Mouse (Mus musculus) gonadal fat pad, adult 2 months (tissue): ENCODE data around the gene 6430550D23Rik. TPM values are rescaled to one million over a fixed set of nuclear protein-coding genes. Genes with fewer than 3 reads are reported as not detected.
"Not testable (repeated sequence)": the region's sequence is repeated elsewhere in the genome, so short reads cannot be mapped to it uniquely, and the experiment has no call there.

ENCODE experiments used
- DNase-seq: peaks from one replicate; pipeline ENCODE4 v3.0.0-alpha.2; 2012; ENCODE audit warnings: low read depth
- polyA plus RNA-seq: library from polyadenylated mRNA; depleted of rRNA; stranded (reverse); fragments of >200 nt; gene quantifications from 2 replicates; pipeline ENCODE4 v1.2.3, GENCODE M21; 2012; rRNA removed

6430550D23Rik gene
- polyA plus RNA-seq, 1 experiment = 4.0 TPM

DNA sequence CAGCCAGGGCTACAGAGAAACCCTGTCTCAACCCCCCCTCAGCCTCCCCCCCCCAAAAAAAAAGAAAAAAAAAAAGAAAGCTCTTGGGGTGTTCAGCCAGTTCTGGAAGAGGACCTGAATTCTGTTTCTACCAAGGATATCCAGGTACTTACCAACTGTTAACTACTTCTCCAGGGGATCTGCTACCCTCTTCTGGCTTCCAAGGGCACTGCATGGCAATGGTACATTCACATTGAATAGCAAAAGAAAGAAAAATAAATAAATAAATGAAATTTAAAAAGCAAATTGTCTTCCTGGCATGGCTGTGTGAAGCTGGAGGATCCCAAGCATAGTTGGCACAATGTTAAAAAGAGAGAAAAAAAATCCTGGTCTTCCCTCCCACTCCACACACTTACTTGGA is 55.8 kb downstream of the 6430550D23Rik start:
- DNase-seq = no peak

DNA sequence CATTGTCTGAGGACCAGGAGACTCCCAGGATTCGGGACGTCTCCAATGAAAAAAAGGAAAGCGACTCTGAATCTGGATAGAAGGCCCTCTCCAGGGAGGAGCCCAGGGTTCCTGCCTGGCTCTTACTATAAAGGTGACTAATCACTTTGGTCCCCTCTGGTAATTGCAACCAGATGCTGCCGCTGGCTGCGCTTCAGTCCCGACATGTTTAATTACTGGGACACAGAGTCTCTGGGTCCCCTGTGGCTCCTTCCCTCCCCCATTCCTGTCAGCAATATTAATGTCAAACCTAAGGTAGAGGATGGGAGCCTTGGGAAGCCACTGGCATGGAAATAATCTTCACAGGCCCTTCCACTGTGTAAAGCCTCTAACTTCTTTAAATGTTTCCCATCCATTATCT is 58.4 kb downstream of the 6430550D23Rik start:
- DNase-seq = no peak

DNA sequence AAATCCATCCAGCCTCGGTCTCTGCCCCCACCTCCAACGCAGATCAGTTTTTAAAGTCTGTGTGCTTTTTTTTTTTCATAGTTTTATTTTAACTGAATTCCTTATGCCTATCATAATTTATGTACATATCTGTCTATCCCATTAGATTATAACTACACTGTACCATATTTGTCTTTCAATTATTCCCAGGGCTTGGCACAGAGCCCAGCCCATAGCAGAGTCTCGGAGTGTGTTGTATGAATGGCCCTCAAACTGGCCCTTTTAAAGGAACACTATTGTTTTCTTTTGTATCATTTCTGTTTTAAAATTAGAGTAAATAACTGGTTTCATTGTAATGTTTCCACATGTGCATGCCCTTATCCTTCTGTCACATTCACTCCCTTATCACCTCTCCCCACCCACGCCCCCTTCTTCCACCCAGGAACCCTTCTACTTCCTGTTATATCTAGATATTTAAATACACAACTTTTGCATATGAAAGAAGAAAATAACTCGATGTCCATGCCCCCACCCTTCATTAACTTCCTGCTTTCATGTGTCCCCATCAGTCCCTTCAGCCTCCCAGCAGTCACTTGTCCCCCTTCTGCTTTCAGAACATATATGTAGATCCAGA is 60.3 kb downstream of the 6430550D23Rik start:
- no peak for DNase-seq

DNA sequence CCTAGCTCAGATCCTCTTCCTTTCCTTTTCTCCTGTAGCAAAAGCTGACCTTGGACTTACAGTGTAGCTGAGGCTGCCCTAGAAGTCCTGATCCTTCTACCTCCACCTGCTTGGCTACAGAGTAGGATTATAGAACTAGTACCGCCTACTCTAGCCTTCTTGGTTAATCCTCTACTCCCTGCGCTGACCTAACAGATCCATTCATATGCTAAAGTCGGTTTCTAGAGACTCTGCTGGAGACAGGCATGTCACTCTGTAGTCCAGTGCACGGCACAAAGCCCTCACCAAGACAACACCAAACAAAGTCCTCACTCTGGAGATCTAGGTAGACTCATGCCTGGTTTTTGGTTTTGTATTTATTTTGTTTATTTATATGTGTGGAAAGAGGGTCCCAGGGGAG is 61.3 kb downstream of the 6430550D23Rik start:
- DNase-seq = no peak

DNA sequence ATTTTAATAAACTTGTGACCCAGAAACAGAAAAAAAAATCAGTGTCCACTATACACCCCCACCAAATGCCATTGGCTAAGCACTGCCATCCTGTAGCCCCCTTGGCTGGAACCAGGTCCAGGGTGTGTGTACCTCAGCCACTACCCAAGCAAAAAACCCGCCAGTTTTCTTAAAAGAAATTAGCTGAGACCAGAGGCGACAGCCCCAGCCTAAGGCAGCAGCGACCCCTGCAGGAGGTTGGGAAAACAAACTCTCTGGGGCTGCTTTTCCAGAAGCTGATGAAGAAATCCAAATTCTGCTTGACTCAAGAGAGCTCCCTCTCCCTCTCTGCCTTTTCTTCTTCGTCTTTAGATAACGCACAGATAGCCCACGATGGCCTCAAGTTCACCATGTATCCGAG is 61.7 kb downstream of the 6430550D23Rik start:
- DNase-seq = no peak

DNA sequence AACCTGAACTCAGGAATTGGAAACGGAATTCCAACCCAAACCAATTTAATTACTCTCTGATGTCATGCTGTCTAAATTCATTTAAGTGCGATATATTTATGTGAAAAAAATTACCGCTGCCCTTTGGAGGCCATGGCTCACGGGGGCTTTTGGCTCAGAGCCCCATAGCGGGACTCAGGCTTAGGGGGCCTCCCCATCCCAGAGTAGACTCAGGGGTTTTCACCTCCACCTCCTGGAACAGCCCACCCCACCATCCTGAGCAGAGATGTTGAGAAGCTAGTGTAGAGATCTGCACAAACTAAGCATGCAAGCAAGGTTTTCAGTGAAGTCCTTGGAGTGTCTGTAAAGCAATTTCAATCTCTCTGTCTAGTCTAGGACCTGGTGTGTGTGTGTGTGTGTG is 62.2 kb downstream of the 6430550D23Rik start:
- no peak for DNase-seq

GRCm38 (mm10) chr2:155945124-155945523 is 62.7 kb downstream of the 6430550D23Rik start, which contains the start of gene Gdf5:
Gene Gdf5, minus strand, starts transcription at chr2:155945367.
- no peak for DNase-seq

DNA sequence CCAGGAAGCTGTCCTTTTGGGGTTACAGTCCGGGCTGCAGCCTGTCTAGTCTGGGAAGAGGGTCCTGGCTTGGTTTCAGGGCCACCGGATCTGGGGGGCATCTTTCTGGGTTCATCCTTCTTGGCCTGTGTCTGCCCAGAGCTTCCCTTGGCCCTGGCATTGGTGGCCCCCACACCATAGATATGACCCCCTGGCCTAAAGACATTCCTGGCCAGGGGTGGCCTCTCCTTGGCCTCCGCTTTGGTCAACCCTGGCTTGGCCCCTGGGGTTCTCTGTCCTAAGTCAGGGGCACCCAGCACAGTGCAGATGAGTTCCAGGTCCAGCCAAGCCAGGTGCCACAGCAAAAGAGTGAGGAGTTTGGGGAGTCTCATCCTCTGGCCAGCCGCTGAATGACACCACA is 63.1 kb downstream of the 6430550D23Rik start:
- DNase-seq = no peak

DNA sequence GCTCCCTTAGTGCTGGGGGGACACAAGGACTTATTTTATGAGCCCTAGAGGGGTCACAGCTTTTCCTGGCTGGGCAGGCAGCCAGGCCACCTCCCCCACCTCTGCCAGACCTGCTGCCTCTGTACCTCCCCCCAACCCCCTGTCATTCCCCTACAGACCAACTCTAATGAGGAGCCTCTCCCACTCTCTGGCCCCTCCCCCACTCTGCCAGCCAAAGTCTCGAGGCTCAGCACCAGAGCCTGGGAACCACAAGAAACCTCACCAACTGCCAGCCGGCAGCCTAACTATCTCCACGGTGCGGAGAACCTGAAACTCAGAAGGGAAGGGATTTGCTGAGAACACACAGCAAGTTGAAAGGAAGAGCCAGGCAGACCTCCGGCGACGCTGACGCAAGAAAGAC is 64.3 kb downstream of the 6430550D23Rik start:
- no peak for DNase-seq

DNA sequence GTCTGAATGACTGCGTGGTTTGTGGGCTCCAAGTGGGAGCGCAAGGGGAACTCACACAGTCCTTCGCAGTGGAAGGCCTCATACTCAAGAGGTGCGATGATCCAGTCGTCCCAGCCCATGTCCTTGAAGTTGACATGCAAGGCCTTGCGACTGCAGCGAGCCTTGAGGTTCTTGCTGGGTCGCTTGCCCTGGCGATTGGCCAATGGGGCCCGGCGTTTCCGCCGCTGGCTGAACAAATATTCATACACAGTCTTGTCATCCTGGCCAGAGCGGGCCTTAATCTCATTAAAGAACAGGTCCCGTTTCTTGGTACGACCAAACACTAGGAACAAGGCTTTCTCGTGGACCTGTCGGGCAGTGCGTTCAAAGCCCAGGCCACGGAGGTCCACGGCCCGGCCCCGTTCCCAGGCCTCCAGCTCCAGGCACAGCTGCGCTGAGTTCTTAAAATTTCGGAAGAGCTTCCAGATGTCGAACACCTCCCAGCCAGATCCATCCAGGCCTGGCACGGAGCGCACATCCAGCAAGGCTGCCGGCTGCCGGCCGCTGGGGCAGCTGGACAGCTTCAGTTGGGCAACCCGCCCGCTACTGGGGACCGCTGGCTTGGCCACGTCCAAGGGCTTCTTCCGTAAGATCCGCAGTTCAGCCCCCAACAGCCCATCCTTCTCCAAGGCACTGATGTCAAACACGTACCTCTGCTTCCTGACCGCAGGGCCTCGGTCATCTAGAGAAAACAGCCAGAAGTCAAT is 65.9 kb downstream of the 6430550D23Rik start:
- DNase-seq = no peak

DNA sequence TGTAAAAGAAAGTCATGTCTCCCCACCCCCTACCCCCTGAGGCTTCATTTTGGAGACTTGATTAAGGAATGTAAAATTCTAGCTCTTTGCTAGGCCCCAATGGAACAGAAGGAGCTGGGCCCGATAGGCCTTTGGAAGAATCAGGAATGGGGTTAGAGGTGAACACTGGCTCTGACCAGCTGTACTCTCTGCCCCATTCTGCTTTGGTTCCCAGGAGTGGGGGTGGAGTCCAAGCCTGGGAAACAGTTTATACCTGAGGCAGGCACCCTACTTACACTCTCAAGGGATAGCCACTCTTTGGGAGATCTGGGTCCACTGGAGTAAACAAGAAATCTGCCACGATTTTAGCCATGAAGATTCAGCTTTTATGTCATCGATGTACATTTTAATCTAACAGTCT is 67.1 kb downstream of the 6430550D23Rik start, which contains the start of gene Gm15557:
Gene Gm15557, plus strand, starts transcription at position 48 of the 400 bp plus-strand sequence.
- DNase-seq = no peak

DNA sequence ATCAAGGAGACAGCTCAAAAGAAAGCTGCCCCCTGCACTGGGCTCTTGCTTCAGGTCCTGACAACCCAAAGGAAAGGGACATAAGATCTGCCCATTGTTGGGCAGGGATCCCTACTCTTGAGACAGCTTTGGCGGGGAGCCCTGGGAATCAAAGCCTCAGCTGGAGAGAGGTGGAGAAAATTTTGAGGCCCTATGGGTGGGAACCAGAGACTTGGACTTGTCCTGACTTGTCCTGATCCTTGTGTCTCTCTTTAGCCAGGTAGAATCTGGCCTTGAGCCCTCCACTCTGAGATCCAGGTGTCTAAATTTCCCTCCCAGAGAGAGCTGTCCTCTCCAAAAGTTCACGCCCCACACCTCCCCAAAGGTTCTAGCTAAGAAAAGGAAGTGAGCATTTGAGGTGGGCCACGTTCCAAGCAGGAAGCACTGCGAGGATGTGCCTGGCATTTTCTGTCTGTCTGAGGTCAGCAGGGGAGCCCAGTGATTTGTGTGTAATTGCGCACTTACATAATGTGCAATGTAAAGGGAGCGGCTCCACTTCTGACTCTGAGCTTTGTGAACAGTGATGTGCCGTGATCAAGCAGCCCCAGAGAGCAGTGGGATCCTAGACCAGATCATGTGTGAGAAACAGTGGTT is 67.8 kb downstream of the 6430550D23Rik start:
- peak; percentile 92 for DNase-seq

- DNase-seq = no peak
Observed at GRCm38 (mm10) chr2:155929531-155930442, 78.0 kb downstream of the 6430550D23Rik start, which contains the start of gene Uqcc1. Gene Uqcc1, minus strand, starts transcription at chr2:155930310.

DNA sequence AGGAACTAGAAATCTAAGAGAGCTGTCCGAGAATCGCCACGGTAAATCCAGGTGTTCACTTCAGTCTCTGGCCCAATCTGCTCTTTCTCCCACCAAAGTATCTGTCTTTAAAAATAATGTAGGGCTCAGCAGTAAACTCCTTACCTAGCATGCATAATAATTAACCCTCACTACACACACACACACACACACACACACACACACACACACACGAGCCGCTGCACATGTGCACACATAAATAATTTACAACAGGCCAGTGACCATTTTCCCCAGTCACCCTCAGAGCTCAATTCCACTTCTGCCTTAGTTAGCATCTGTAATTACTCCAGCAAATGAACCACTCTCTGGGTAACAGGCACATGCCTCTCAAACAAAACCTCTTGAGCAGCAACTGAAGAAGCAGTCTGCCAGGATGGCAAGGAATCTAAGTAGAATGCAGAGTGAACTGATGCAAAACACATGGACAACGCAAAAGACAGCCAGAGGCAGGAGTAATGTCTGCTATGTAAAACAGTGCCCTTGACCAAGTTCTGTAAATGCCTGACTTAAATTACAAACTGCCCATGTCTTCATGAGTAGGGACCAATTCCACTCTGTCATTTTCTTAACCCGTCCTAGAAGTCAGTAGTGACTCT is 78.9 kb downstream of the 6430550D23Rik start:
- no peak for DNase-seq

- not testable (repeated sequence) for DNase-seq
Observed at GRCm38 (mm10) chr2:155925213-155925612, 82.6 kb downstream of the 6430550D23Rik start.

Other genes starting within 250 kb of the 6430550D23Rik start
- gene Mmp24, start 232.6 kb downstream of the 6430550D23Rik start, polyA plus RNA-seq = 0.09 and 0.13 TPM in 2 replicates
- gene BC029722, start 188.6 kb downstream of the 6430550D23Rik start, polyA plus RNA-seq = 55.2 and 65.8 TPM in 2 replicates
- gene Eif6, start 181.1 kb downstream of the 6430550D23Rik start, polyA plus RNA-seq = 85.8 and 109 TPM in 2 replicates
- not detected in 2 replicates for gene Fam83c, start 173.1 kb downstream of the 6430550D23Rik start, polyA plus RNA-seq
- gene Uqcc1, start 77.7 kb downstream of the 6430550D23Rik start, polyA plus RNA-seq = 31.7 and 36.7 TPM in 2 replicates
- not detected in 2 replicates for gene Gm15557, start 67.2 kb downstream of the 6430550D23Rik start, polyA plus RNA-seq
- gene Gdf5, start 62.6 kb downstream of the 6430550D23Rik start, polyA plus RNA-seq = 1.2 and 1.3 TPM in 2 replicates
- 15.1 and 18.4 TPM in 2 replicates for gene Cep250, start 51.5 kb downstream of the 6430550D23Rik start, polyA plus RNA-seq
- gene Ergic3, start 68 bp upstream of the 6430550D23Rik start, polyA plus RNA-seq = 341 and 349 TPM in 2 replicates
- 4.6 and 6.2 TPM in 2 replicates for gene Fer1l4, start 45.0 kb upstream of the 6430550D23Rik start, polyA plus RNA-seq
- 5.9 and 6.1 TPM in 2 replicates for gene Spag4, start 57.2 kb upstream of the 6430550D23Rik start, polyA plus RNA-seq
- gene Cpne1, start 104.0 kb upstream of the 6430550D23Rik start, polyA plus RNA-seq = 70.4 and 82.9 TPM in 2 replicates
- gene Rbm12, start 104.0 kb upstream of the 6430550D23Rik start, polyA plus RNA-seq = 10.1 and 12.3 TPM in 2 replicates
- gene Gm28036, start 119.1 kb upstream of the 6430550D23Rik start, polyA plus RNA-seq = 3.5 and 5.1 TPM in 2 replicates
- 316 and 387 TPM in 2 replicates for gene Romo1, start 136.1 kb upstream of the 6430550D23Rik start, polyA plus RNA-seq
- gene Nfs1, start 136.2 kb upstream of the 6430550D23Rik start, polyA plus RNA-seq = 47.1 and 54.8 TPM in 2 replicates
- gene Rbm39, start 172.3 kb upstream of the 6430550D23Rik start, polyA plus RNA-seq = 32.5 and 46.7 TPM in 2 replicates
- 21.2 and 22.0 TPM in 2 replicates for gene Phf20, start 188.5 kb upstream of the 6430550D23Rik start, polyA plus RNA-seq